Mouse (Mus musculus) erythroid progenitor cell, adult 5-6 weeks (primary cell): ENCODE results near the gene Pxdn. TPM values are rescaled to one million over a fixed set of nuclear protein-coding genes. Genes with fewer than 3 reads are reported as not detected.

Experiments used
- ATAC-seq: replicated peaks from 2 replicates; pipeline ENCODE4 v1.8.0; 2016; ENCODE audit warnings: moderate number of reproducible peaks, mild to moderate bottlenecking, moderate TSS enrichment, inconsistent platforms; ENCODE audit not compliant: poor library complexity, low FRiP score, severe bottlenecking
- total RNA-seq, 2 experiments: library from RNA; stranded (forward) in 1 of 2; stranded (reverse) in 1 of 2; fragments of 150-400 nt in 1 of 2; fragments of 186-747, 209-891 nt in 1 of 2; gene quantifications; 2 replicates each; pipeline versions ENCODE4 v1.2.3 to v1.2.4; 2015 to 2017; ENCODE audit warnings: low replicate concordance in 2 of 2

The Pxdn gene
- total RNA-seq, 2 experiments from 2014 or later = 1.5 TPM; not detected in 1

- ATAC-seq = no peak
Measured at GRCm38 (mm10) chr12:30062118-30062505, 124.7 kb downstream of the Pxdn start.

Other genes with a start within 250 kb of the Pxdn start
- not detected in 2 replicates for gene Tpo, start 195.0 kb downstream of the Pxdn start, total RNA-seq (2015; ENCODE audit: low replicate concordance)
- not detected in 2 replicates for gene Tpo, start 195.0 kb downstream of the Pxdn start, total RNA-seq (2017; ENCODE audit: low replicate concordance)